Mouse (Mus musculus): Measurements from ENCODE around the gene Tcf7l2.

Gene Tcf7l2

DNA sequence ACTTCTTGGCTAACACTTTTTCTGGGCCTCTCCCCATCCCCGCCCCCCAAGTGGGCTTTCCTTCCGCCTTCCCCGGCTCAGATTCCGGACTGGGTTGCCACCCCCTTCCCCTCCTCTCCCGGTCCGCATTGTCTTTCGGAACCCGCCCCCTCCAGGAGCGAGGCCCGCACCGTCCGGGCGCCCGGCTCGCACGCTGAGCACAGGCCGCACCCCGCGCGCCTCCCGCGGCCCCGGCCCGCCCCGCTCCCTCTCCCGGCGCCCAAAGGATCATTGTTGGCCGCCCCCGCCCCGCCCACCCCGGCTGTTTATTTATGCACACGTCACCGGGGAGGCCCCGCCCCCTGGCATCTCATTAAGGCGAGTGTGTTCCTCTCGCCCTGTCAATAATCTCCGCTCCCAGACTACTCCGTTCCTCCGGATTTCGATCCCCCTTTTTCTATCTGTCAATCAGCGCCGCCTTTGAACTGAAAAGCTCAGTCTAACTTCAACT is at the start of gene Tcf7l2:
Gene Tcf7l2 (plus strand): TSS at position 382 of the 490 bp plus-strand sequence.
- in situ Hi-C loops (cut with MboI, MseI), result no loop called here

DNA sequence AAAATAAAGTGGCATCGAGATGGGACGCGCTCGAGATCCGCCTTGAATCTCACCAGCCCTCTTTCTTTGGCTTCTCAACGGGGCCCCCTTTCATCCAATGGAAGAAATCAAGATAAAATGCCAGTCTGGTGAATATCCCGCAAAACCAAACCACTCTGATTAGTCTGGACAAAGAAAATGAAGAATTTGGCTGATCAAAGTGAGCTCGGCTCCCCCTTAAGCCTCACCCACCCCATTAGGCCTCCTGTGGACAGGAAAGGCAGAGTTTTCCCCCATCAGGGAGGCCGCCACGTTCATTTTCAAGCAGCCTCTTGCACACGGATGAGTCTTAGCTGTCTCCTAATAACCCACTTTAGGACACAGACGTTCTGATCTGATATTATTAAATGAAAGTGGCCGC is 47.0 kb upstream of the Tcf7l2 start:
- in situ Hi-C loops (cut with MboI, MseI), result no loop called here

DNA sequence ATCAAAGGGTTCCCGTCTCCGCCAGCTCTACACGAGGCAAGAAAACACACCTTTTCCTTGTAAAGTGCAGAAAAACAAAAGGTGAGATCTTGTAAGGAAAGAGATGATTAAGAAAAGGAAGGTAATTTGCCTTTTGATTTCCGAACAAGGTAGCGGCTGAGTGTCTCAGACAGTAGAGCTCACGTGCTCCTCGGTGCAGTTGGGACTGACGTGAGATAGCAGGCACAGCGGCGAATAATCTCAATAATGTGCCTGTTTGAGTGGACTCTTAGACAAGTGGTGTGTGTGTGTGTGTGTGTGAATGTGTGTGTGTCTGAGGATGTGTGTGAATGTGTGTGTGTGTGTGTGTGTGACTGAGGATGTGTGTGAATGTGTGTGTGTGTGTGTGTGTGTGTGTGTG is 46.2 kb upstream of the Tcf7l2 start:
- in situ Hi-C loops (cut with MboI, MseI), result no loop called here

DNA sequence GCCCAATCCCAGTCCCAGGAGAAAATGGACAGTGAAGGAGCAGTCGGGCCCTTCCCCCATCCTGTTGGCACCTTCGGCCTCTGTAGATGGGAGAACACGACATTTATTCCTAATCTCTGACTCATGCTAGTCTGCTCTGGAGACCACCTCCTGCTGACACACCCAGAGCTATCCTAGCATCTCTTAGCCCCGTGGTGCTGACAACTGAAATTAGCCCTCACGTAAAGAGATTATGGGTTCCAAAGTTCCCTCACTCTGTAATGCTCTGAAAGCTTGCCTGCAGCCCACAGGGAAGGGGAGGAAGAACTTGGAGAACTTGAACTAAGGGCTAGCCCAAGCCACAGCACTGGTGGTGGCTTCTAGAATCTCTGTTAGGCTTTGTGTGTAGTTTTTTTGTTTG is 42.7 kb upstream of the Tcf7l2 start:
- in situ Hi-C loops (cut with MboI, MseI), result no loop called here

DNA sequence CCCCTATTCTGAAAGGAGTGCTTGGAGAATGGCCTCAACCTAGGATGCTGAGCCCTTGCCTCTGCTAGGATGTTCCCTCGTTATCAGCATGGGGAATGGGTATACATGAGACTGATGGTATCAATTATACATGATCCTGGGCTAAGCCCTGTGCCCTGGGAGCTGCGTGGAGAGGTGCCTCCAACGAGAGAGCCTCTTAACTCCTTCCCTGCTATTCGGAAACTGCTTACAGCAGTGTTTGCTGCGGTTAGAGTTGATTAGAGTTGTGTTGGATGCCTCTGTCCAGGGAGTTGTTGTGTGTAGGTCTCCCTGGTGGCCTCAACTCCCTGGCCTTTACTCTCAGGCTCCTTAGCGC is 41.4 kb upstream of the Tcf7l2 start:
- in situ Hi-C loops (cut with MboI, MseI), result loop anchor here (10.0 kb wide), 1 partner anchor 355 kb away; no protein-coding TSS in a partner anchor

DNA sequence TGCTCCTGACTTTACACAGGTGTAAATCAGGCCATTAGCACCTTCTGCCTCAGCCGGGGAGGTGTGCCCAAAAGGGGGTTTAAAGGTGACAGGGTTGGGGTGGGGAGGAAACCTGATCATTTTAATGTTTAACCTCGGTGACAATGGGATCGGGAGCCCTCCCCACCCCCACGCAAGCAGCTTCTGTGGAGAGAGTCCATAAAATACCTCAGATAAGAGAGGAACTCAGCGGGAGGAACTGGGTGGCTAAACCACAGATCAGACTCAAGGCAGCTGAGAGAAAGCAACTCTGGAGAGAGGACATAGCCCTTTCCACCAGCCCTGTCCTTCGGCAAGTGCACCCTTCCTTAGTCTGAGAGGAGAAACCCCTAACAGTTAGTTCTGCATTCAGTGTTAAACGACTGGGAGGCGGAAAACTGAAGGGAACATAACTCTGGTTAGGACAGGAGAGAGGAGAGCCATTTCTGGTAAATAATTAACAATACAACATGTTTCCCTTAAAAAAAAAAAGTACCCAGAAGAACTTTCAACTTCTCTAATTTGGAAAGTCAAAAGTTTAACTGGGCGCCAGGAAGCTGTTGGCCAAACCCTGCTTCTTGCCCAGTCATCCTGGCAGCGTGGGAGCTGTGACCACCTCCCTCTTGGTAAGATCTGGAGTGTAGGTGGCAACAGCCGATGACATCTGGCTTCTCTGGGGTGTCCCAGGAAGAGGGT is 40.9 kb upstream of the Tcf7l2 start:
- in situ Hi-C loops (cut with MboI, MseI), result loop anchor here (10.0 kb wide), 1 partner anchor 356 kb away; no protein-coding TSS in a partner anchor

DNA sequence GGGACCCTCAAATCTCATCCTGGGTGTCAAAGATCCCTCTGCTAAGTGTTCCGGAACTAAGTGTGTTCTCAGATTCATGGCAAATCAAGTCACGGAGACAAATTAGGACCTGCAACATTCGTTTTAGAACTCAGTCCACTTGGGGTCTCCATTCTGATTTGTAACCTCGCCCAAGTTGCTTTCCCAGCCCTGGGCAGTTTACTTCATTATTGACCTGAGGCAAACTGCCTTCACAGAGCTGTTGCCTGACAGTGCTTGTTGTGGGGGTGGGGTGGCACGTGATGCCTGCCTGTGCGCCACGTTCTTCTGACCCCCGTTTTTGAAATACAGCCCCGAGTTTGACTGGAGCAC is 40.4 kb upstream of the Tcf7l2 start:
- in situ Hi-C loops (cut with MboI, MseI), result loop anchor here (10.0 kb wide), 1 partner anchor 356 kb away; no protein-coding TSS in a partner anchor

DNA sequence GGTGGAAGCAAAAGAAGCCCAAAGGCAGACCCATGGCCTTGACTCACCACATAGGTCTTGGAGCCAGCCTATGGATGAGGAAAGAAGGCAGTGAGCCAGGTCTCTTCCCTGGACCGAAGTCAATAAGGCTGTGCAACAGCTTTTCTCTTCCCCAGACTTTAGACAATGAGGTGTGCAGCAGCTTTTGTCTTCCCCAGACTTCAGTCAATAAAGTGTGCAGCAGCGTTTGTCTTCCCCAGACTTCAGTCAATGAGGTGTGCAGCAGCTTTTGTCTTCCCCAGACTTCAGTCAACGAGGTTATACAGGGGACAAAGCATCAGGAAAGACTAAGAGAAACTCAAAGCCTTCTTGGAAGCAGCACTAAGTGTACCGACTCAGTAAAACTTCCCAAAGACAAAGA is 39.5 kb upstream of the Tcf7l2 start:
- in situ Hi-C loops (cut with MboI, MseI), result loop anchor here (10.0 kb wide), 1 partner anchor 357 kb away; no protein-coding TSS in a partner anchor

- in situ Hi-C loops (cut with MboI, MseI), result loop anchor here (10.0 kb wide), 1 partner anchor 358 kb away; no protein-coding TSS in a partner anchor
Observed at GRCm38 (mm10) chr19:55702716-55703115, 38.9 kb upstream of the Tcf7l2 start.

DNA sequence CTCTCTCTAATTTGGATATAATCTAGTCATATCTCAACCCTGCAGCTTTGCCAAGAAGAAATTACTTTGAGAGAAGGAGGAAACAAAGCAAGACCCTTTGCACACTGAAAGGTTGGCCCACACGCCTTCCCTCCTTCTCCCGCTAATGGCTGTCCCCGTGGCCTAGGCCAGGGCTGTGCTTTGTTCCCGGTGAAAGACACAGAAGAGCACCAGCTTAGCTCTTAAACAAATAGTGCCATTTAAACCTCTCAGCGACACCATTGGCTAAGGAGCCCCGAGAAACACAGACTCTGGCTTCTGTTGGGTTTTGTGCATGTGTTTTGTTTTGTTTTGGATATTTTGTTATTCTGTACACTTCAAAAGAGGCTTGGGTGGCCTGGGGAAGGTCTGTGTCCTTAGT is 37.5 kb upstream of the Tcf7l2 start:
- in situ Hi-C loops (cut with MboI, MseI), result loop anchor here (10.0 kb wide), 1 partner anchor 359 kb away; no protein-coding TSS in a partner anchor

GRCm38 (mm10) chr19:55706300-55706699 is 35.3 kb upstream of the Tcf7l2 start:
- in situ Hi-C loops (cut with MboI, MseI), result loop anchor here (10.0 kb wide), 1 partner anchor 361 kb away; no protein-coding TSS in a partner anchor

DNA sequence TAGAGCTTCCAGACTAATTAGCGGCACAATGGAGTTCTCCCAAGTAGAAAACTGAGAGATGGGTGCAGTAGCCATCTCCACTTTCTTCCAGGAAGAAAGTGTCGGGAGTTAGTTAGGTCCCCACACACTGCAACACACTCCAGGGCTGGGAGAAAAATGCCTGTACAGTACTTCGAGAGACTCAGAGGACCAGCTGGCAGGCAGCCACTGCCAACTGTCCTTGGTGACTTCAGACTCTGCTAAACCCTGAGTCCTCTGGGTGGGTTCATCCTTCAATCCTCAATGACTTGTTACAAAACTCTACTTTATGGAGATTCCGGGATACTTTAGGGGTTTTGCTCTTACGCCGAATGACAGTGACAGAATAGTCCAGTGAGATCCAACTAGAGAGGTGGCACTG is 34.8 kb upstream of the Tcf7l2 start:
- in situ Hi-C loops (cut with MboI, MseI), result loop anchor here (10.0 kb wide), 1 partner anchor 362 kb away; no protein-coding TSS in a partner anchor

GRCm38 (mm10) chr19:55708031-55708554 is 33.5 kb upstream of the Tcf7l2 start:
- in situ Hi-C loops (cut with MboI, MseI), result loop anchor here (10.0 kb wide), 1 partner anchor 363 kb away; no protein-coding TSS in a partner anchor

DNA sequence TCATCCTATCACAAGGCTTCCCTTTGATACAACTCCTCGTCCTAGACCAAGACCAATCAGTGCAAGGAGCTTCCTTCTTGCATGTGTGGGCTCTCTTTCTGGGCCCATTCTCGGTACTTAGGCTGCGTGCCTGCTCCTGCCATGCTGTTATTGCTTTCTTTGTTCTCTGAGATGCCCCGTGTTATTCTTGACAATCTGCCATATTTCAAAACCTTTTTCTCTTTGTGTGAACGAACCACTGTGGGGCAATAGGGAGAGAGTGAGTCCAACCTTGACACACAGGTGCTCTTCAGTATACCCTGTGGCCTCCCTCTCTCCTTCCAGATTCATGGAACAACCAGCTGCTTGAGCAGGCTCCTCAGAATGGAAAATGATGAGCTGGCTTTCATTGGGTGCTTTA is 30.8 kb upstream of the Tcf7l2 start:
- in situ Hi-C loops (cut with MboI, MseI), result no loop called here

- in situ Hi-C loops (cut with MboI, MseI), result no loop called here
Observed at GRCm38 (mm10) chr19:55711701-55712100, 29.9 kb upstream of the Tcf7l2 start.

GRCm38 (mm10) chr19:55712678-55713077 is 28.9 kb upstream of the Tcf7l2 start:
- in situ Hi-C loops (cut with MboI, MseI), result no loop called here

DNA sequence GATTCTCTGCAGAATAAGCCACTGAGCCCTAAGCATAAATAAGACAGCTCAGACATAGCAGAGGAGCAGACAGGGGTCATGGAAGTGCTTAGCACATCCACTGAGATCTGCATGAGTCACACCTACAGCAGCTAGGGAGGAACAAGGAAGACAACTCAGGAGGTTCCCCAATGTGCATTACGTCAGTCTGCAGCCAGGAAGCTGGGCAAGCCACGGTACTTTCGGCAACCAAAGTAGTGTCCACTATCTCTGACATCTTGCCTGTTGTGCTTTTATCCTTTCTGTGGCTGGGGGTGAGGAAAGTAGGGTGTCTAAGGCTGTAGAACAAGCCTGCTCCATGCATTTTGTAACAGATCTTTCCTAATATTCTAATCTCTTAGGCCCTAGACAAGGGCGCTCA is 27.6 kb upstream of the Tcf7l2 start:
- in situ Hi-C loops (cut with MboI, MseI), result no loop called here

GRCm38 (mm10) chr19:55714665-55715064 is 27.0 kb upstream of the Tcf7l2 start:
- in situ Hi-C loops (cut with MboI, MseI), result no loop called here

- in situ Hi-C loops (cut with MboI, MseI), result no loop called here
Observed at GRCm38 (mm10) chr19:55719083-55719482, 22.5 kb upstream of the Tcf7l2 start.

DNA sequence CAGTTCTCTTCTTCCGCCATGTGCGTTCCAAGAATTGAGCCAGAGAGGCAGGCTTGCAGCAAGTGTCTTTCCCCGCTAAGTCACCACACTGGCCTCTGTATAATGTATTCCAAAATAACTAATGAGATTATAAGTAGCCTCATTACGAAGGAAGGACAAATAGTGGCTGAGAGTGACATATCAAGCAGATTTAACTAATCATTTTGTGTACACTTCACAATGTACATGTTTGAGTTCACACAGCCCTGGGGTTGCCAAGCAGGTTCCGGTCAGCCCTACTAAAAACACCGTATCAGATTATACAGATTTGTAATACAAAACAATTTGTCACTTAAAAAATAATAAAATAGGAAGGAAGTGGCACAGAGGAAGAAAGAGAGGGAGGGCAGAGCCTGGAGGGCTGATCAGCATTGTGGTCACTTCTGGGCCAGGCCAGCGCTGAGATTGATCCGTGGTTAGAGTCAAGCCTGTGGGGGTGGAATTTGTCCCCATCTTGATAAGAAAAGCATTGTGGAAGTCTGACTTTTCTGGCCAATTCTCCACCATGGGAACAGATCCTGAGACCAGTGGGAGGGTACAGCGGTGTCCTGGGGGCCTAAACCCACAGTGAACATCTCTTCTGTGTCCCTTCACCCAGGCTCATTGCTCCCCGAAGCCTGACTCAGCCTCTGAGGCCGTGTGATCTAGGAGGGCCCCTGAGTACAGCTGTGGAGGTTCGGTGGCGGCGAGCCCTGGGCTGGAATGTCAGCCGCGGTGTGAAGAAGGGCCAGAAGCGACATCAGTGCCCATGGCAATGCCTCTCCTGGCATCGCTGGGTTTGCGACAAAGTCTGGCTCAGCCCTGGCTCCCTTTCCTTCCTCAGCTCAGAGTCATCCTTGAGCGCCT is 21.9 kb upstream of the Tcf7l2 start:
- in situ Hi-C loops (cut with MboI, MseI), result no loop called here

DNA sequence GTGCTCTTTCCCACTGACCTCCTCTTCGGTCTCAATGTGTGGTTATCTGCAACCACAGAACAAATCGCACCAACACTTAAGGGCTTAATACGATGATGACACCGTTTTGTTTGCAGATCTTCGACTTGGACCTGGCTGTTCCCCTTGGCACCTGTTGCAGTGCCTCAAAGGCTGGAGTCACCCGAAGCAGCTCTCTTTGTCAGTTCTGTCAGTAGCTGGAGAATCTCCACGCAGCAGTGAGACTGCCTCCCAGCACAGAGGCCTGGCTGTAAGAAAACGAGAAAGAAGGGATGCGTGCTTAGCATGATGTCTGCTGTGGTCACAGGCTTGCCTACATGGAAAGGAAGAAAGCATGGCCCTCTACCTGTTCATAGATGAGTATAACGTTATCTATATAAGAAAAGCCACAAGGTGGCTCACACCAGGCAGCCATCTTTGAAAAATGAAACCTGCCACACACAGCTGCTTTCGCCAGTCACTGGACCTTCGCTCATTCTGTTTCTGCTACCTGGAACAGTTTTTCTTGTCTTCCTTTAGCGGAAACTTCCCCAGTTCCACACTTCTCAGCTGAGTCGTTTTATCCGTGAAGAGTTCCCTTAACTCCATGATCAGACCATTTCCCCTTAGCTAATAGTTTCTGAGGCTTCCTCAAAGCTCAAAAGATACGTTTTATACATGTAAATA is 21.1 kb upstream of the Tcf7l2 start:
- in situ Hi-C loops (cut with MboI, MseI), result no loop called here
